Mouse (Mus musculus) retina, postnatal 7 days (tissue): ENCODE data around the gene Ctdsp1.

ENCODE experiments used
- DNase-seq: peaks from one replicate; pipeline ENCODE4 v3.0.0-alpha.2; 2012; ENCODE audit warnings: low read depth, low spot score

The Ctdsp1 gene

DNA sequence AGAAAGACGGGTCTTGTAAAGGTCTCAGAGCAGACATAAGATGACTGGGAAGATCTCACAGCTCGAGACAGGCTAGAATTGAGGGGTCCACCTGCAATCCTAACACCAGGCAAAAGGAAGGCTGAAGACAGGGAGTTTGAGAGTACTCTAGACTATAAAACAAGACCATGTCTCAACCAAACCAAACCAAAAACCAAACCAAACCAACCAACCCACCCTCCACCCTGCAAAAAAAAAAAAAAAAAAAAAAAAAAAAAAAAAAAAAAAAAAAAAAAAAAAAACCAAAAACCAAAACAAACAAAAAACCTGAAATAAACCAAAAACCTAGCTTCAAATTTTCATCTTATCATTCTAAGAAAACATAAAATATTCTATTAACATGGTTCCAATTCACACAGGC lies 53.2 kb downstream of the Ctdsp1 start:
- no peak for DNase-seq
